Mouse (Mus musculus): ENCODE measurements around the gene Cflar. TPM values are rescaled to one million over a fixed set of nuclear protein-coding genes. Genes with fewer than 3 reads are reported as not detected.

Gene Cflar
- polyA plus RNA-seq, 2 experiments = 8.2 to 13.4 TPM

DNA sequence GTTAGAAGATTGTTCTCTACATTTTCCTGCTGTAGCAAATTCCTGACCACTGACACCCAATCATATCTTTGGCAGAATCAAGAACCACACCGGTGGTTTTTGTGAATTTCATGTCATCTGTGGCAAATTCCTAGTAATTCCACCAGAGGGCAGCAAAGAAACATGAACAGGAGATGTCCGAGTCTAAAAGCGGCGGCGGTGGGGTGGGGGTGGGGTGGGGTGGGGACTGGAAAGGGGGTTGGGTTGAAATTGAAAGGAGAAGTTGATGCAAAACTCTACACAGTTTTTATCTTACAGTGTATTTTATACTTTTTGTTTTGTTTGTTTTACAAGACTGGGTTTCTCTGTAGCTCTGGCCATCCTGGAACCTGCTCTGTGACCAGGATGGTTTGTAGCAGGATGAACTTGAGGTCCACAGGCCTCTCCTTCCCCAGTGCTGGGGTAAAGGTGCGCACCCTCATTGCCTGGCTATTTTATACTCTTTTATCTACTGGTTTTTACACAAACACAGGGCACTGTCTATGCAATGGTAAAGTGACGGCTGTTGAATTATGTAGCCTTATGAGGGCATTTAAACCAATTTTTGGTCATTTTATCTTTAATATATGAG, 58.9 kb downstream of the Cflar start:
- Histone ChIP-seq H3K9ac (replicated peaks) (no peak overlapping the region), H3K9me3 (ENCODE audit: control insufficient read depth, low read length) (no peaks in the 10 kb centered on the region), H3K27me3 (ENCODE audit: control insufficient read depth, insufficient read depth, low read length) (no peaks in the 10 kb centered on the region), H3K4me2 (ENCODE audit: low read depth) (no peak overlapping the region), H3K4me1 (replicated peaks; ENCODE audit: control insufficient read depth in 2 of 2, insufficient read depth in 2 of 2, low read length in 1 of 2) (peaks cover 0 to 3% of the 10 kb centered on the region in 2 experiments; a peak in 1 of 4 replicates), H3K27ac (no peak overlapping the region), H3K4me3 (ENCODE audit: insufficient read depth in 1 of 2, low read depth in 2 of 2, low read length in 2 of 2) (no peak overlapping the region), H3K36me3 (replicated peaks; ENCODE audit: control insufficient read depth, insufficient read depth, low read depth) (no peaks in the 10 kb centered on the region)
- DNase-seq (ENCODE audit: low read depth in 3 of 3, low spot score in 3 of 3) (peak; percentile 22 to 36 (median 33)), ATAC-seq (ENCODE audit: insufficient read depth) (no peak)
- WGBS (ENCODE audit: insufficient replicate concordance) = 20% methylated on average over 7 of the region's 7 CpGs
- peak; percentile 57; the same call in 1 of the 2 replicates for TF ChIP-seq CTCF (IDR thresholded peaks at IDR 0.05; ENCODE audit: low read depth)
- TF ChIP-seq EP300 (IDR thresholded peaks at IDR 0.05; ENCODE audit: low read depth) = no peak

DNA sequence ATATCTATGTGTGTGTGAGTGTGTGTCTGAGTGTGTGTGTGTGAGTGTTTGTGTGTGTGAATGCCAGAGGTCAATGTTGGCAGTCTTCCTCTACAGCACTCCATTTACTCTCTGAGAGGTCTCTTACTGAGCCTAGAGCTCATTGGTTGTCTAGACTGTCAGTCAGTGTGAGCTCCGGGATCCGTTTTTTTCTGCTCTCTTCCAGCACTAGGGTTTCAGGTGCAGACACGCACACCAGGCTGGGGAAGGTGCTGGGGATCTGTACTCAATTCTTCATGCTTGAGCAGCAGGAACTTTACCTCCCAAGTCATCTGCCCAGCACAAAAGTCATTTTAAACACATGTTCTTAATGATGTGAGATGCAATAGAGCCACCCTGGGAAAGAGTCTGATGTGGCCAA, 60.8 kb downstream of the Cflar start:
- peaks cover 0 to 3% of the 10 kb centered on the region in 2 experiments; a peak in 1 of 4 replicates for H3K4me1 ChIP-seq (replicated peaks; ENCODE audit: control insufficient read depth in 2 of 2, insufficient read depth in 2 of 2, low read length in 1 of 2)
- H3K36me3 ChIP-seq (replicated peaks; ENCODE audit: control insufficient read depth, insufficient read depth, low read depth) = no peaks in the 10 kb centered on the region
- WGBS (ENCODE audit: insufficient replicate concordance) = 69% methylated on average over 3 of the region's 3 CpGs
- no peak for ATAC-seq (ENCODE audit: insufficient read depth)
- DNase-seq (ENCODE audit: low read depth in 3 of 3, low spot score in 3 of 3) = no peak
- H3K9me3 ChIP-seq (ENCODE audit: control insufficient read depth, low read length) = no peaks in the 10 kb centered on the region
- H3K4me3 ChIP-seq (ENCODE audit: insufficient read depth in 1 of 2, low read depth in 2 of 2, low read length in 2 of 2) = no peak overlapping the region
- H3K27me3 ChIP-seq (ENCODE audit: control insufficient read depth, insufficient read depth, low read length) = no peaks in the 10 kb centered on the region
- H3K9ac ChIP-seq (replicated peaks) = no peak overlapping the region
- H3K4me2 ChIP-seq (ENCODE audit: low read depth) = no peak overlapping the region
- no peak overlapping the region for H3K27ac ChIP-seq
- TF ChIP-seq CTCF (IDR thresholded peaks at IDR 0.05; ENCODE audit: low read depth) (no peak), EP300 (IDR thresholded peaks at IDR 0.05; ENCODE audit: low read depth) (no peak)

DNA sequence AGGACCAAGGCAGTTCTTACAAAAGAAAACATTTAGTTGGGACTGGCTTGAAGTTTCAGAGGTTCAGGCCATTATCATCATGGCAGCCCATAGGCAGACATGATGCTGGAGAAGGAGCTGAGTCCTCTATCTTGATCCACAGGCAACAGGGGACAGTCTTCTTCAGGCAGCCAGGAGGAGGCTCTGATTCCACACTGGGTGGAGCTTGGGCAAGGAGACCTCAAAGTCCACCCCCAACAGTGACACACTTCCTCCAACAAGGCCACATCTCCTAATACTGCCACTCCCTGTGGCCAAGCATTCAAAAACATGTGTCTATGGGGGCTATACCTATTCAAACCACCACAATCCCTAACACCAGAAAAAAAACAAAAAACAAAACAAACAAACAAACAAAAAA, 62.0 kb downstream of the Cflar start:
- no peak overlapping the region for H3K9ac ChIP-seq (replicated peaks)
- DNase-seq (ENCODE audit: low read depth in 3 of 3, low spot score in 3 of 3) (no peak), ATAC-seq (ENCODE audit: insufficient read depth) (no peak)

DNA sequence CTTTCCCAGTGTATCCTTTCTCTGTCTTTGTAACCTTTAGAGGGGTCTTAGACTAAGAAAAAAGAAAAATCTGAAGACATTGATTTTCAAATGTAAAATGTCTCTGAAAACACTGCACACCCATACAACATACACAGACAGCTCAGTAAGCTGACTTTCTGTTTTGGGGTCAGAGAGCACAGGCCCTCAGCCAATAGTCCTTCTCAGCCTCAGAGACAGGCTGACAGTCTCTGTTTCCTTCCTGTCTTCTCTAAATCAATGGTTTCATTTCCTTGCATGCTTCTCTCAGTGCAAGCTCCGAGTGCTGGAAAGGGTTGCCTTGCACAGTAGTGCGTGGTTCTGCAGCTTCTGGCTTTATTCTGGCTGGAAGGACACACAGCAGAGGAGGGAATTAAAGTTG, 62.6 kb downstream of the Cflar start:
- Histone ChIP-seq H3K36me3 (replicated peaks; ENCODE audit: control insufficient read depth, insufficient read depth, low read depth) (no peaks in the 10 kb centered on the region), H3K4me1 (replicated peaks; ENCODE audit: control insufficient read depth in 2 of 2, insufficient read depth in 2 of 2, low read length in 1 of 2) (peaks cover 0 to 3% of the 10 kb centered on the region in 2 experiments; a peak in 1 of 4 replicates), H3K27me3 (ENCODE audit: control insufficient read depth, insufficient read depth, low read length) (no peaks in the 10 kb centered on the region), H3K9me3 (ENCODE audit: control insufficient read depth, low read length) (no peaks in the 10 kb centered on the region), H3K9ac (replicated peaks) (no peak overlapping the region), H3K27ac (no peak overlapping the region), H3K4me3 (ENCODE audit: insufficient read depth in 1 of 2, low read depth in 2 of 2, low read length in 2 of 2) (no peak overlapping the region), H3K4me2 (ENCODE audit: low read depth) (no peak overlapping the region)
- WGBS (ENCODE audit: insufficient replicate concordance) = 31% methylated on average over 2 of the region's 2 CpGs
- TF ChIP-seq CTCF (IDR thresholded peaks at IDR 0.05; ENCODE audit: low read depth) (no peak), EP300 (IDR thresholded peaks at IDR 0.05; ENCODE audit: low read depth) (no peak)
- ATAC-seq (ENCODE audit: insufficient read depth) (no peak), DNase-seq (ENCODE audit: low read depth in 3 of 3, low spot score in 3 of 3) (no peak)

More for the DNA sequence above, 62.0 kb downstream of the Cflar start:
- Histone ChIP-seq H3K4me2 (ENCODE audit: low read depth) (no peak overlapping the region), H3K4me1 (replicated peaks; ENCODE audit: control insufficient read depth in 2 of 2, insufficient read depth in 2 of 2, low read length in 1 of 2) (peaks cover 0 to 3% of the 10 kb centered on the region in 2 experiments; a peak in 1 of 4 replicates), H3K36me3 (replicated peaks; ENCODE audit: control insufficient read depth, insufficient read depth, low read depth) (no peaks in the 10 kb centered on the region), H3K27me3 (ENCODE audit: control insufficient read depth, insufficient read depth, low read length) (no peaks in the 10 kb centered on the region), H3K9me3 (ENCODE audit: control insufficient read depth, low read length) (no peaks in the 10 kb centered on the region), H3K4me3 (ENCODE audit: insufficient read depth in 1 of 2, low read depth in 2 of 2, low read length in 2 of 2) (no peak overlapping the region), H3K27ac (no peak overlapping the region)
- TF ChIP-seq EP300 (IDR thresholded peaks at IDR 0.05; ENCODE audit: low read depth) (no peak), CTCF (IDR thresholded peaks at IDR 0.05; ENCODE audit: low read depth) (no peak)

DNA sequence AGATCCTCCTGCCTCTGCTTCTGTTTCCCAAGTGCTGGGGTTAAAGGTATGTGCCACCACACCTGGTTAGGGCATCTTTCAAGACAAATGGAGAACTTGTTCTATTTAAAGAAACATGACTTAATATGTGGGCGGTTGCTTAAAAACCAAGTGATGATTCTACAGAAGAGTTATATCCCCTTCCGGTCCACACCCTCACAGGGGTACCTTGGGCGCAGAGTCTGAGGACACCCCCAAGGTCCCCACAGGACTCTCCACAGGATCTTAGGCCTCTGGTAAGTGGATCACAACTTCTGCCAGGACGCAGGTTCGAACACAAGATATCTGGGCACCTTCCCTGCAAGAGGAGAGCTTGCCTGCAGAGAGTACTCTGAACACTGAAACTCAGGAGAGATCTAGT, 64.1 kb downstream of the Cflar start:
- Histone ChIP-seq H3K9me3 (ENCODE audit: control insufficient read depth, low read length) (no peaks in the 10 kb centered on the region), H3K4me3 (ENCODE audit: insufficient read depth in 1 of 2, low read depth in 2 of 2, low read length in 2 of 2) (no peak overlapping the region), H3K4me1 (replicated peaks; ENCODE audit: control insufficient read depth in 2 of 2, insufficient read depth in 2 of 2, low read length in 1 of 2) (peaks cover 0 to 3% of the 10 kb centered on the region in 2 experiments; a peak in 1 of 4 replicates), H3K36me3 (replicated peaks; ENCODE audit: control insufficient read depth, insufficient read depth, low read depth) (no peaks in the 10 kb centered on the region), H3K27me3 (ENCODE audit: control insufficient read depth, insufficient read depth, low read length) (no peaks in the 10 kb centered on the region), H3K4me2 (ENCODE audit: low read depth) (no peak overlapping the region), H3K9ac (replicated peaks) (no peak overlapping the region), H3K27ac (no peak overlapping the region)
- TF ChIP-seq EP300 (IDR thresholded peaks at IDR 0.05; ENCODE audit: low read depth) (no peak), CTCF (IDR thresholded peaks at IDR 0.05; ENCODE audit: low read depth) (no peak)
- WGBS (ENCODE audit: insufficient replicate concordance) = 78% methylated on average over 5 of the region's 5 CpGs
- ATAC-seq (ENCODE audit: insufficient read depth) (no peak), DNase-seq (ENCODE audit: low read depth in 3 of 3, low spot score in 3 of 3) (no peak)
